ENCODE assay signal across 15 mouse cellular contexts in the genomic region with DNA sequence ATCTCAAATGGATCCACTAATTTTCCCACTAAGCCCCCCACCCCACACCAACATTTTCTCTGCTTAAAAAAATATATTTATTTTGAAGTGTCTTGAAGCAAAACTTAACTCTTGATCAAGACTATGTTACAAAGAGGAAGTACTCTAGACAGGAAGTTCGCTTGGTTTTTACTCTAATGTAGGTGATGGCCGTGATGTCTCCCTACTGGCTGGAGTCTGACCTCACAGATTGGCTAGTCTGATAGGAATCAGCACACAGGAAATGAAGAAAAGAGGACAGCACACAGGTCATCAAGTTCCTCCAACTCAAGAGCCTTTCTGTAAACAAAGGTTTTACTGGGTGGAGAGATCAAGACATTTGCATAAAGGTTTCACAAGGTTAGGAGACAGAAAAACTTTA. TPM values are rescaled to one million over a fixed set of nuclear protein-coding genes. Genes with fewer than 3 reads are reported as not detected.
DNase-seq lines count a peak whose midpoint lies in the region; ATAC-seq and TF ChIP-seq lines count a peak whose summit lies in the region.
"Had no signal": no experiment of that assay in that cellular context is flagged by ENCODE, and none has a peak within 500 bp of the region (broad histone marks: within the 10 kb centered on the region; RNA-seq: fewer than 3 reads in every experiment).

No protein-coding gene starts in this region.

- H3K36me3 ChIP-seq in kidney, adult 2 months (ENCODE audit: control insufficient read depth, insufficient read depth, low read length): no peaks in the 10 kb centered on the region
- H3K36me3 ChIP-seq: hindbrain, embryonic 10.5 days; limb, embryonic 15.5 days had no signal

- no peaks in the 10 kb centered on the region for H3K4me1 ChIP-seq in kidney, adult 2 months (ENCODE audit: control insufficient read depth, insufficient read depth, low read length)
- H3K4me1 ChIP-seq: hindbrain, embryonic 10.5 days; limb, embryonic 15.5 days had no signal

- peak; percentile 24 for DNase-seq in kidney, adult 2 months
- no peak for DNase-seq in kidney, postnatal 14 days
- DNase-seq in CD4-positive helper T cell, adult 2 months (ENCODE audit: low read depth, low spot score): peak; percentile 31
- peak; percentile 30 for DNase-seq in naive thymus-derived CD4-positive, alpha-beta T cell, adult 2 months (ENCODE audit: low read depth)
- DNase-seq in left cerebral cortex, adult 2 months (ENCODE audit: extremely low spot score in 1 of 2, low spot score in 2 of 2): no peak
- no peak for DNase-seq in adipocyte (ENCODE audit: low spot score)
- DNase-seq in kidney, adult 18-20 months: no peak
- DNase-seq: adrenal gland, postnatal 10 days; cerebellum, adult 9-10 months; lung, embryonic 14.5 days had no signal

- ATAC-seq in activated CD4-positive, CD25-positive, alpha-beta regulatory T cell, adult 4 months: peak; percentile 84
- ATAC-seq: forebrain, embryonic 14.5 days; intestine, postnatal 0 days had no signal

- WGBS in kidney, adult 2 months: 69% methylated on average over 2 of the region's 2 CpGs

- intact Hi-C loops in left cerebral cortex, adult 2 months (cut with DNase I): no loop called here

- no peak overlapping the region for H3K27ac ChIP-seq in kidney, adult 2 months (ENCODE audit: insufficient read depth, low read depth, low read length)
- no peak overlapping the region for H3K27ac ChIP-seq in left cerebral cortex, adult 2 months
- H3K27ac ChIP-seq: hindbrain, embryonic 10.5 days; limb, embryonic 15.5 days had no signal

- no peaks in the 10 kb centered on the region for H3K27me3 ChIP-seq in kidney, adult 2 months (replicated peaks; ENCODE audit: control insufficient read depth, insufficient read depth, low read length)
- H3K27me3 ChIP-seq: limb, embryonic 15.5 days had no signal

- TF ChIP-seq POLR2A in kidney, adult 2 months (IDR thresholded peaks at IDR 0.05; ENCODE audit: low read depth, low read length): no peak

- H3K4me3 ChIP-seq in kidney, adult 2 months (ENCODE audit: insufficient read depth, low read depth, low read length): no peak overlapping the region
- H3K4me3 ChIP-seq in left cerebral cortex, adult 2 months: no peak overlapping the region
- H3K4me3 ChIP-seq: hindbrain, embryonic 10.5 days; limb, embryonic 15.5 days had no signal

- no peak for TF ChIP-seq CTCF in kidney, adult 2 months (conservative IDR thresholded peaks at IDR 0.05; ENCODE audit: insufficient read depth, insufficient read length, low read depth, low read length)
- TF ChIP-seq CTCF in left cerebral cortex, adult 2 months (IDR thresholded peaks at IDR 0.05): no peak

RNA-seq across cellular contexts. Expression of a gene that starts 44.4 kb away (rescaled TPM):
- 45.3 and 48.1 TPM in 2 replicates for polyA plus RNA-seq in kidney, adult 2 months (2012; rRNA removed)
- polyA plus RNA-seq in activated CD4-positive, CD25-positive, alpha-beta regulatory T cell, adult 4 months (2017; shearing (Covaris generic)): 1 to 10 TPM; 3.0 to 3.3 TPM
- total RNA-seq in left cerebral cortex, adult 2 months (2021): 10 to 100 TPM; 56.3 to 62.8 TPM

Comparison
In these comparisons a context has a peak if more than half of its experiments do, and no peak if none do; other contexts are left out.
1. DNase-seq: peak in kidney, adult 2 months (single experiment), CD4-positive helper T cell, adult 2 months (single experiment) and naive thymus-derived CD4-positive, alpha-beta T cell, adult 2 months (single experiment); none in kidney, postnatal 14 days (single experiment), left cerebral cortex, adult 2 months (0 of 2), adipocyte (single experiment) and kidney, adult 18-20 months (single experiment).
2. RNA of a gene that starts 44.4 kb away (polyA plus RNA-seq): 45.3 to 48.1 TPM in kidney, adult 2 months; 3.0 to 3.3 TPM in activated CD4-positive, CD25-positive, alpha-beta regulatory T cell, adult 4 months; every median in the first group is over 10 times any median in the second.